Mouse (Mus musculus): Measurements from ENCODE around the gene Ms4a4d.
A peak's percentile ranks its signal among the peaks of the same experiment; 100 is the strongest.
"Not testable (repeated sequence)": the region's sequence is repeated elsewhere in the genome, so short reads cannot be mapped to it uniquely, and the experiment has no call there.

The Ms4a4d gene

GRCm38 (mm10) chr19:11536593-11536992 is at the start of gene Ms4a4d:
Gene Ms4a4d (plus strand): TSS chr19:11536801.
- DNase-seq (ENCODE audit: low read depth, low spot score), result no peak

GRCm38 (mm10) chr19:11491406-11492189 is 45.0 kb upstream of the Ms4a4d start:
- DNase-seq (ENCODE audit: low read depth, low spot score), result peak; percentile 83

GRCm38 (mm10) chr19:11492671-11493070 is 43.9 kb upstream of the Ms4a4d start:
- DNase-seq (ENCODE audit: low read depth, low spot score), result peak; percentile 37

- DNase-seq (ENCODE audit: low read depth, low spot score), result peak; percentile 72
Observed at GRCm38 (mm10) chr19:11494519-11494918, 42.1 kb upstream of the Ms4a4d start.

- DNase-seq (ENCODE audit: low read depth, low spot score), result peak; percentile 69
Observed at GRCm38 (mm10) chr19:11496361-11496760, 40.2 kb upstream of the Ms4a4d start.

- DNase-seq (ENCODE audit: low read depth, low spot score), result peak; percentile 59
Observed at GRCm38 (mm10) chr19:11497300-11497699, 39.3 kb upstream of the Ms4a4d start.

DNA sequence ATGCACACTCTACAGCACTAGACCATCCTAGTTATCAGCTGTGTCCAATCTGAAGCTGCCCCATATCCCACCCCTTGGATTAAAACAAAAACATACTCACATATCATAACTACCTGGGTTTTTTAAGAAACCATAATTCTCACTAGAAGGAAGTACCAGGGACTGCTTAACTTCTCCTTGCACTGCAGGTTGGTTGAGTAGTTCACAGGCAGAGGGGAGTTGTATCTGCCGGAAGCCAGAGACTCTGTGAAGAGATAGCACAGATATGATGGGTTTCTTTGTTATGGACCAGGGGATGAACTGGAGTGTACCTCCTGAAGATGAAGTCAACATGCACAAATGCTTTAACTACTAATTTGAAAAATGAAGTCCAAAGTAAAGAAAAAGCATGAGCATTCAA is 35.8 kb upstream of the Ms4a4d start:
- DNase-seq (ENCODE audit: low read depth, low spot score), result peak; percentile 56

DNA sequence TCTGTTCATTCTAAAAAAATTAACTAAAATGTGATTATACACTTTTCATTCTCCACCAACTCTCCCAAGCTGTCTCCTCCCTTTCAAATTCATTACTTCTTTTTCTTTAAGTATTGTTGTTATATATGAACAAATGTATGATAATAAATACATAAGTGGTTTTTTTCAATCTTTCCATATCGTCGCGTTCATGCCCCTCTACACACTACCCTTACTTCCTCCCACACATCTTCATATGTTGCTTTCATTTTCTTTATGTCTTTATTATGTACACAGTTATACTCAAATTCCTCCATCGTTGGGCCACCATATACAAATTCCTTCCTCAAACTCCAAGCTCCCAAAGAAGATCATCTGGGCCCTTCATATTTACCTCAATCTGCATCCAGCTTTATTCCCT is 35.3 kb upstream of the Ms4a4d start:
- peak; percentile 60 for DNase-seq (ENCODE audit: low read depth, low spot score)

- DNase-seq (ENCODE audit: low read depth, low spot score), result peak; percentile 68
Observed at GRCm38 (mm10) chr19:11504857-11505256, 31.7 kb upstream of the Ms4a4d start.

DNA sequence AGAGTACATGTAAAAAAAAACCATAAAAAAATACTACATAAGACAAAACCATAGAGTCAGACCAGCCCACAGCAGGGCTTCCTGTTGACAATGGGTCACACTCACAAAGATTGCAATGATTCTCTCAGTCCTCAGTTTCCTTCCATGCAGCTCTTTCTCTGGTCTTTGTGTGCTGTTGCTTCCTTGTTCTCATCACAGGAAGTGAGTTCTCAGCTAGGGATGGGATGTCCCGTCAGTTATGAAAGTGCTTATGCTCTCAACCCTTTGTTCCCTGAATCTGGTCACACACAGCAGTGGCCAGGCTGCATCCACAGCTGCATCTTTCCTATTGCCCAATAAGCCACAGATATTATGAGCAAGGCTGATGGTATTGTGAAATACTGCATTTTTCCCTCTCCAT is 23.1 kb upstream of the Ms4a4d start:
- peak; percentile 68 for DNase-seq (ENCODE audit: low read depth, low spot score)

DNA sequence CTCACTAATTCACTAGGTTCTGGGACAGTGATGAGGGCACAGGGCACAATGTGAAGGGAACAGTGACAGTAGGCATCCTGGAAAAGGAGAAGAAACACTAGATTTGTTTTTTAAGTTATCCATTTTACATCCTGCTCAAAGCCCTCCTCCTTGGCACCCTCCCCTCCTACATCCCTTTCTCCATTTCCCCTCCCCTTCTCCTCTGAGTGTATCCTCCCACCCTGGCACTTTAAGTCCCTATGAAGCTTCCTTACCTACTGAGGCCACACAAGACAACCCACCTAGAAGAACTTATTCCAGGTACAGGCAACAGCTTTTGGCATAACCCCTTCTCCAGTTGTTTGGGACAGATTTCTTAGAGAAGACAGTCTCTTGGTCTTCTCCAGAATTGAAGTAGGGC is 20.4 kb upstream of the Ms4a4d start, which contains the start of gene Ms4a6b:
Ms4a6b (plus strand) TSS at position 267 of the 400 bp plus-strand sequence.
- DNase-seq (ENCODE audit: low read depth, low spot score), result peak; percentile 51

DNA sequence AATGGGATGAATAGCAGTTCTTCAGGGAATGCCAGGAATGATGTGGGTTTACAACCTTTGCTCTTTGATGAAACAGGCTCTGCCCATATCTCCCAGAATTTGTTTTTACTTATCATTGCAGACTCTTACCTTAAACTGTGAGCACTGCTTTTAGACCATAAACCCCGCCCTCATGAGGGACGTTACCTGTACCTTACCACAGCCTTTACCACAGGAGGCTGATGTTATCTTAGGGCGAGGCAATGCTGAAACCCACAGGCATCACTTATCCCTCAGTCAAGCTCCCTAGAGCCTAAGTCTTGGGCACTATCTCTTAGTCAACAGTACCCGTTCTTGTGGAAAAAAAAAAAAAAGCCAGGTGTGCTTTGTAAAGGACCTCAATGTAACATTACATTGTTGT is 19.8 kb upstream of the Ms4a4d start:
- DNase-seq (ENCODE audit: low read depth, low spot score), result peak; percentile 86

GRCm38 (mm10) chr19:11517373-11517772 is 19.2 kb upstream of the Ms4a4d start:
- DNase-seq (ENCODE audit: low read depth, low spot score), result not testable (repeated sequence)

- peak; percentile 69 for DNase-seq (ENCODE audit: low read depth, low spot score)
Observed at GRCm38 (mm10) chr19:11518356-11518755, 18.2 kb upstream of the Ms4a4d start.

- DNase-seq (ENCODE audit: low read depth, low spot score), result peak; percentile 44
Observed at GRCm38 (mm10) chr19:11520146-11520545, 16.5 kb upstream of the Ms4a4d start.

GRCm38 (mm10) chr19:11533421-11533820 is 3.2 kb upstream of the Ms4a4d start:
- DNase-seq (ENCODE audit: low read depth, low spot score), result no peak

- DNase-seq (ENCODE audit: low read depth, low spot score), result peak; percentile 47
Observed at GRCm38 (mm10) chr19:11533888-11534445, 2.6 kb upstream of the Ms4a4d start.

DNA sequence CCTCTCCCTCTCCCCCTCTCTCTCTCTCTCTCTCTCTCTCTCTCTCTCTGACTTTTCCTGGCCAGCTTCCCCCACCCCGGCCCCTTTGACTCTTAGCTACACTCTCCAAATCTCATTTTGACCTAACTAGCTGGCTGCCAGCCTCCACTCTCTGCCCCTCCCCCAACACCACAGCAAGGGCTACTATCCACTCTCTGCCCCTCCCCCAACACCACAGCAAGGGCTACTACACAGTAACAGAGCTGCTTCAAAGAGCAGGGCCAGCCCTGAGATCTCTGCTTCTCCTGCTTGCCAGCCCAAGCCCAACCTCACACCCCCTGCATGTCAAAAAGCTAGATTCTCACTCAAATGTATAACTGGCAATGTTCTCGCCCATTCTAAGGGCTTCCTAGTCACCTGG is 735 bp downstream of the Ms4a4d start:
- DNase-seq (ENCODE audit: low read depth, low spot score), result no peak

- DNase-seq (ENCODE audit: low read depth, low spot score), result peak; percentile 81
Observed at GRCm38 (mm10) chr19:11540166-11540821, 3.7 kb downstream of the Ms4a4d start.

- peak; percentile 42 for DNase-seq (ENCODE audit: low read depth, low spot score)
Observed at GRCm38 (mm10) chr19:11544383-11544782, 7.8 kb downstream of the Ms4a4d start.

DNA sequence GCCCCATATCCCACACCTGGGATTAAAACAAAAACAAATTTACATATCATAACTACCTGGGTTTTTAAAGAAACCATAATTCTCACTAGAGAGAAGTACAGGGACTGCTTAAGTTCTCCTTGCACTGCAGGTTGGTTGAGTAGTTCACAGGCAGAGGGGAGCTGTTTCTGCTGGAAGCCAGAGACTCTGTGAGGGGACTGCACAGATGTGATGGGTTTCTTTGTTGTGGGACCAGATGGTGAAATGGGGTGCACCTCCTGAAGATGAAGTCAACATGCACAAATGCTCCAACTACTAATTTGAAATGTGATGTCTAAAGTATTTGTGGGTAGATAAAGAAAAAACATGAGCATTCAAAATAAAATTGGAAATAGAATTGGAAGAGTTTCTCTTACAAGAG is 11.3 kb downstream of the Ms4a4d start:
- no peak for DNase-seq (ENCODE audit: low read depth, low spot score)

GRCm38 (mm10) chr19:11554726-11555125 is 18.1 kb downstream of the Ms4a4d start:
- no peak for DNase-seq (ENCODE audit: low read depth, low spot score)

GRCm38 (mm10) chr19:11559560-11559959 is 23.0 kb downstream of the Ms4a4d start:
- not testable (repeated sequence) for DNase-seq (ENCODE audit: low read depth, low spot score)

All from CD4-positive, CD25-positive, alpha-beta regulatory T cell, adult 2 months (primary cell).